Mouse (Mus musculus): ENCODE results near the gene Faf1.

Gene Faf1

GRCm38 (mm10) chr4:109980321-109981082 is 304.1 kb downstream of the Faf1 start:
- no peak for DNase-seq (ENCODE audit: low read depth)

GRCm38 (mm10) chr4:109981083-109981870 is 304.9 kb downstream of the Faf1 start:
- no peak for DNase-seq (ENCODE audit: low read depth)

- no peak for DNase-seq (ENCODE audit: low read depth)
Observed at GRCm38 (mm10) chr4:109981871-109982680, 305.7 kb downstream of the Faf1 start.

DNA sequence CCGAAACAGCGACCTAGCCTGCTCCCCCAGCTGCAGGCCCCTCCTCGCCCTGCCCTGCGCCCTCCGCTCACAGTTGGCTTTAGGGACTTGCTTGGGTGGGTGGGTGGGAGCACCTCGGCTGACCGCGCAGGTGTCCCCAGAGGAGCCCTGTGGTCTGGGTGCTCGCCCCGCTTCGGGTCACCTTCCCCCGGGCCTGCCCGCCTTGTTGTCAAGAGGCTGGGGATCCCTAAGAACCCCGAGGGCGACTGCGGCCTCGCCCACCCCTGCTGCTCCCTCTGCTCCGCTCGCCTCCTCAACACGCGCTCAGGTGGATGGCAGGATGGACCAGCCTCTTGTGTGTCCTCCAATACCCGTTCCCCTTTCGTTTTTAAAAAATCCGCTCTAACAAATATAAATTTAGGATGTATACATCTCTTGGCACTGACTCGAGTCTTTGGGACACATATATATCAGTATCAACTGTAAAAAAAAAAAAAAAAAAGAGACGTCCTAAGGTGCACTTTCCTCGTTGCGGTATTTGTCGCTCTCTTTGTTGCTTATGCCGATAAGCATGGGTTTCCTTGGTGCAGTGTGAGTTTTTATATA is 306.4 kb downstream of the Faf1 start:
- DNase-seq (ENCODE audit: low read depth), result no peak

DNA sequence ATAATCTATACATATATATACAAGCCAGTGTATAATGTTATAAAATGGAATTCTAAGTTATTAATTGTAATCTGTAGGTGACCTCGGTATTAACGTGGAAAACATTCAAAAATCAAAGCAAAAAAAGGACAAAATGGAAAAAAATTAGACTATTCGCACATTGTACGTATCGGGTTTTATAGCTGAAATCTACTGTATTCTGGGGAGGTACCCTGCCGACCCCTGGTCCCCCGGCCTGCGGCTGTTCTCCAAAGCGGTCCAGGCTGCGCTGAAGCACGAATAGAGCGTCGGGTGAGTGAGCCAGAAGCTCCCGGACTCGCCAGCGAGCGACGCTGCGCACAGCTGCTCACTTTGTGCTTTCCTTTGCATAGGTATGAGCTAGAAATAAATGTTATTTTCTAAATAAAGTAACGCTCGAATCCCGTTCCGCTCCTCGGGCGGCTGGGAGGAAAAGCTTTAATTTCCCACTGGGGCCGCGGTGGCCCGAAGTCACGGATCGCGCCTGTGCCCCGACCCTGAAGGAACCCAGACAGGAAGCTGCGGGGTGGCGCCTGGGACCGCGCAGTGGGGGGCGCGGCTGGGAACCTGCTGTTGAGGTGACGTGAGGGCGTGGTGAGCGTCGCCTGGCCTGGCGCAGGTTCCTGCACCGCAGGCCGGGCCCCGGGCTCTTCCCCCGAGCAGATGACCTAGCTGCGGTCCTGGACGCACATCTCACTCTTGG is 307.1 kb downstream of the Faf1 start:
- DNase-seq (ENCODE audit: low read depth), result no peak

- DNase-seq (ENCODE audit: low read depth), result no peak
Observed at GRCm38 (mm10) chr4:109984011-109984411, 307.6 kb downstream of the Faf1 start.

DNA sequence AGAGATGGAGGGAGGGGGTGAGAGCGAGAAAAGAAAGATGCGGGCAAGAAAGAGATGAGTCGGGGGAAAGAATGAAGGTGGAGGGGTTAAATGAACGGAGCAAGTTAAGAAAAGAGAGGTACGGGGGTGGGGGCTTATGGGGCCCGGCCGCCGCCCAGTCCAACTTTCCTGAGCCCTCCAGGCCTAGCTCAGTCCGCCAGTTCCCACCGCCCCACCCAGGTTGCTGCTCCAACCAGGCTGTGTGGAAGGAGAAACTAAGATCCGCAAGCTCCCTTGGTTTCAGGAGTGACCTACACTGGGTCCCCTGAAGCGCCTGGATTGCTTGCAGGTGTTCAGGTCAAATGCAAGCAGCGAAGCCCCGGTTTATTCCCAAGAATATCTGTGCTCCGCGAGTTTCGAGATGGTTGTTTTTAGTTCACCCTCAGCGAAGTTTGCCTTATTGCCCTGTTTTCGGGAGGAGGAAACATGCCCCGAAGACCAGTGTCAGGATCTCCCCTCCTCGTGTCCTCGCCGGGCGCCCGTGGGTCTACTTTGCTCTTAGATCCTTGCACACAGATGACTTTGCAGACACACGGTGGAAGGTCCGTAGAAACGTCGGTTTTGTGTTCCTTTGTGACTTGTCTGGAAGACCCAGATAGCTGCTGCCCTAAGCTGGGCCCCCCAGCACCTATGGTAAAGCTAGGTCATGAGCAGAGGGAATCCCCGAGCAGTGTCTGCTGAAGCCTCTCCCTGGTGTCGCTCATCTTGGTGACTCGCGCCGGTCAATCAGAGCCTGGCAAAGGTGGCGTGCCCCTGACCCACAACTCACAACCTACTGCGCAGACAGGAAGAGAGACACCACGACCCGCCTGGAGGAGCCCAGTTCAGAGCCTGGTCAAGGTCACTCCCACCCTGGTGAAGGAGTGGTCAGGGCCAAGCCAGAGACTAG is 308.4 kb downstream of the Faf1 start:
- no peak for DNase-seq (ENCODE audit: low read depth)

GRCm38 (mm10) chr4:109985424-109986172 is 309.2 kb downstream of the Faf1 start:
- no peak for DNase-seq (ENCODE audit: low read depth)

GRCm38 (mm10) chr4:109986301-109986700 is 309.9 kb downstream of the Faf1 start:
- DNase-seq (ENCODE audit: low read depth), result no peak

DNA sequence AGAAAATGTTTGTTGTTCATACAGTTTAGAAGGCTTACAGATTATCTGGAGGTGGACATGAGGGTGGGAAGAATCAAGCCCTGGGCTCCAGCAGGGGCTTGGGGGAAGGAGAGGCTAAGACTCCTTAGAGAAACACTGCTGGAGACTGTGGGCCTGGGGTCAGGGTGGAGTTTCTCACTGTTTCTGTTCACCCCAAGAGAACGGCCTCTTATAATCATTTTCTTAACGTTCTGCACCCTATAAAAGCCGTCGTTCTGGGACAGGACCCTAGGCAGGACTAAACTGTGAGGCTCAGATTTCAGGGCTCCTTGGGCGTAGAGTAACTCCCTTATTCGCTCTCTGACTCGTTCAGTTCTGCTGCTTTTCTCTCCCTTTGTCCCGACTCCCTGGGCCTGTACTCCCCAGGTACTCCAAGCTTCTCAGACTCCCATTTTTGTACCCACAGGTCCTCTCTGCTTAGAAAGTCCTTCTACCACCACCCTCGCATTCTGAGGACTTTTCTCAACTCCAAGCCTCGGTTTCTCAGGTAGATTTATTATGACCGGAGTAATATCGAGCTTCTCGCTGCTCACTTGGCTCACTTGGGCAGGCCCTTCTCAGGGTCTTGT is 310.5 kb downstream of the Faf1 start:
- DNase-seq (ENCODE audit: low read depth), result no peak

DNA sequence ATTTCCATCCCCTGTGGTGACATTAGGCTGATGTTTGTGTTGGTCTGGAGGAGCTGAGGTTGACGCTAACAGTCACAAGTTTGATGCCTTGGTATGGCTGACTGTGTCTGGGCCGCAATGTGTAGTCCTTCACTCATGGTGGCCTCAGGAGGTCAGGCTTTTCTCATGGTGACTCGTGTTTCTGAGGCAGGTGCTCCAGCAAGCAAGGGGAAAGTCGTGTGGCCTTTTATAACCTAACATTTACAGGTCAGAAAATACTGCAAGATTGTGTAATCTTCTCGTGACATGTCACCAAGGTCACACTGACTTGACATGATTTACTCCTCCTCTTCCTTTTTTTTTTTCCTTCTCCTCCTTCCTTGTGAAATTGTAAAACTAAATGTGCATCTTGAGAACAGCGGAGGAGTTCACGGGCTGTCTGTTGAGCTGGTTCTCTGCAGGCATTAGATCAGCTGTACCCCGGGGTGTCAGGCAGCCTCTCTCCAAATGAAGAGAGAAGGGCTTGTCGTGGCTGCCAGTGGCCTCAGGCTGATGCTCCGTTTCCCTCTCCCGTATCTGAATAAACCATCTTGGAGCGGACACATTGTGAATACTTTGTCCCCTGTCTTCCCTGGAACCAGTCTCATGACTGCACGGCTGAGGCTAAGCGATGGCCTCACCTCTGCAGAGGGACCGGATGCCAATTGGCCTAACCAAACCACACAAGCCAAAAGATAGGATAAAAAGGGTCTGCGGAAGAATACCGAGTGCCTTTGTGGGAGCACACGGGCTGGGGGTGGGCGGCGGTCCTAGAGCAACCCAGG is 311.4 kb downstream of the Faf1 start:
- DNase-seq (ENCODE audit: low read depth), result peak; percentile 17

- DNase-seq (ENCODE audit: low read depth), result no peak
Observed at GRCm38 (mm10) chr4:109988411-109988810, 312.0 kb downstream of the Faf1 start.

DNA sequence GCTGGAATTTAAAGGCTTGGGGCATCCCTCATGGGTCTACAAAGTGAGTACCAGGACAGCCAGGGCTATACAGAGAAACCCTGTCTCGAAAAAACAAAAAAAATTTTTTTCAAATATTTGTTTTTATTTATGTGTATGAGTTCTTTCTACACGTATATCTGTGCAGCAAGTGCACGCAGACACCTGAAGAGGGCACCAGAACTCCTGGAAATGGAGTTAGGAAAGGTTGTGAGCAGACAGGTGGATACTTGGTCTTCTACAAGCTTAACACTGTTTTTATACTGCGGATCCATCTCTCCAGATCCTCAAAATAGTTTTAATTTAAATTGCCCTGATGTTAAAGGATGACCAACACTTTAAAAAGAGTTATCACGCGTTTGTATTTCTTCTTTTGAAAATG is 312.8 kb downstream of the Faf1 start:
- peak; percentile 28 for DNase-seq (ENCODE audit: low read depth)

DNA sequence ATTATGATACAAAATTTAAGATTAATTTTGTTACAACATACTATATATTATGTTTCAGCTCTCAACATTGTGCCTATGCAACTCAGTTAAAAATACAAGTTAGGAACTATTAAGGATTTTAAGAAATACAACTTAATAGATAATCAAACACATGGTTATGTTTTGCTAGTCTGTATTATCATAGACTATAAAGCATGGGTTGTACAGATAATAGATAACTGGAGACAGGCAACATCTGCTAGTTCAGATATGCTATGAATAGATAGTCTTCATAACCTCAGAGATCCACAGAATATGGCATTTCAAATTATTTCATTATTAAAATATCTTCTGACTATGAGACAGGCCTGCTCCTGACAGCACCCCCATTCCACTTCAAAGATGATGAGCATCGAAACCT is 329.7 kb downstream of the Faf1 start:
- no peak for DNase-seq (ENCODE audit: low read depth)
